Mouse (Mus musculus) lung, adult 2 months (tissue): ENCODE measurements around the gene Rtn4r. TPM values are rescaled to one million over a fixed set of nuclear protein-coding genes. Genes with fewer than 3 reads are reported as not detected.

Source experiments
- DNase-seq: peaks from one replicate; pipeline ENCODE4 v3.0.0; 2022
- H3K4me1 ChIP-seq: fragments of 200-500 bp; 2 replicates; pipeline ENCODE4 v1.6.1; 2011; ENCODE audit warnings: low read length; ENCODE audit not compliant: control insufficient read depth, insufficient read depth
- H3K4me3 ChIP-seq: fragments of 200-500 bp; replicated peaks from 2 replicates; pipeline ENCODE3; 2011; ENCODE audit warnings: low read depth, mild to moderate bottlenecking, control low read depth, low read length; ENCODE audit errors: extremely low read depth
- CTCF ChIP-seq: fragments of 200-500 bp; IDR thresholded peaks from 2 replicates; pipeline ENCODE4 v1.5.1; 2011; ENCODE audit warnings: mild to moderate bottlenecking, low read length, control low read depth; ENCODE audit not compliant: insufficient read depth
- POLR2A ChIP-seq: fragments of 200-500 bp; IDR thresholded peaks from 2 replicates; pipeline ENCODE4 v1.6.1; 2011; ENCODE audit warnings: low read depth, mild to moderate bottlenecking, control low read depth, low read length, borderline replicate concordance; ENCODE audit errors: extremely low read depth
- WGBS: fragments of 180-500 bp; shearing (Covaris S2); methylation state at CpG from one replicate; pipeline ENCODE4 v1.1.7; 2018; 5-methylcytosine and 5-hydroxymethylcytosine counted together
- polyA plus RNA-seq: library from polyadenylated mRNA; depleted of rRNA; stranded (reverse); fragments of >200 nt; gene quantifications from 2 replicates; pipeline ENCODE4 v1.2.3, GENCODE M21; 2012

Gene Rtn4r
- polyA plus RNA-seq, 1 experiment: 1.1 TPM

DNA sequence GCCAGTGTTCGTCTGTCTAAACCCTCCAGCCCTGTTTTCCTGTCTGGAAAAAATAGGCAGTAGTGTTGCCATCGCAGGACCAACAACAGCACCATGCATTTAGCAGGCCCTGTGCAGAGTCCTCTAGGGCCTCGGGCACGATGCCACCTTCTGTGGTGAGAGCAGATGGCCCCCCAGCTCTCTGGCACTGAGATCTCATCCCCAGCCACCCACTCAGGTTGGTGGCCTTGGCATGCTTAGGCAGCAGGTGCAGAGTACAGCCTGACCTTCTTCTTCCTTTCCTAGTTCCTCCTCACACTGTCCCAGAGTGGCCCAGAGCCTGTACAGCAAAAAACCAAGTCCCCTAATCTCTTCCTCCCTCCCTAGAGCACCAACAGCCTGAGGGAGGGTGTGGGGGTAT is 3.4 kb upstream of the Rtn4r start:
- DNase-seq: no peak
- WGBS: 71% methylated on average over 4 of the region's 4 CpGs
- no peak for TF ChIP-seq CTCF
- TF ChIP-seq POLR2A: no peak
- H3K4me1 ChIP-seq: 0 out of 2 replicates have a peak, but pooled peaks cover 3% of the 10 kb centered on the region
- no peak overlapping the region for H3K4me3 ChIP-seq

DNA sequence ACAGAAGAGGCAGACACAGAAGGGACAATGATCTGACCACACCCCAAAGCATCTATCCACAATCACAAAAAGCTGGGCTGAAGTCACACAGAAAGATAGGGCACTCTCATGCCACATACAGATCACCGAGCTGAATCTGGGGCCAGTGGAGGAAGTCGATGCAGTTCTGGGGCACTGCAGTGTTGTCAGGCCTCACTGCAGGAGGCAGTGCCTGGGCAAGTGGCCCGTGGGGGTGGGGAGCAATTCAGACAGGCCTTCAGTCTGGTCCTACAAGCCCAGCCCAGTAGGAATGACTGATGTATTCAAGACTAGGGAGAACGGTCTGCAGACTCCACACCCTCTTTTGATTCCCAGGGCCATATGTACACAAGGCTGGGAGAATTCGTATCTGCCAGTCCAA is 2.8 kb upstream of the Rtn4r start:
- TF ChIP-seq CTCF (no peak), POLR2A (no peak)
- no peak for DNase-seq
- Histone ChIP-seq H3K4me3 (no peak overlapping the region), H3K4me1 (0 out of 2 replicates have a peak, but pooled peaks cover 3% of the 10 kb centered on the region)
- WGBS: 32% methylated on average over 5 of the region's 5 CpGs

DNA sequence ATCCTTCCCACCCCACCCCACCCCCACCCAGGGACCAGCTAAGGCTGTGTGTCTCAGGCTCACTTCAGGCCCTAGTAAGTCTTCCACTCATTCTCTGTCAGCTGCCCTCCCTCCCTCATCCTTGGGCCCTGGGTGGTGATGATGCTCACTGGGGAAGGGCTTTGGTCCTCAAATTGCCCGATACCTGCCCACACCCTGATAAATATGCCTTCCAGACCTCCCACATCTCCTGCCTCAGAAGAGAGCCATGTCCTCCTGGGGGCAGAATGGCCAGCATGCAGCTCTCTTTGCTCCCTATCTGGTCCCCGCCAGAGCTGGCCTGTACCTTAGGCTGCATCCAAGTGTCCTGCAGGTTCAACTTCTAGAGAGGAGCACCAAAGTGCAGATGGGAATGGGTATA is 2.3 kb upstream of the Rtn4r start:
- Histone ChIP-seq H3K4me3 (no peak overlapping the region), H3K4me1 (0 out of 2 replicates have a peak, but pooled peaks cover 3% of the 10 kb centered on the region)
- no peak for DNase-seq
- TF ChIP-seq POLR2A (no peak), CTCF (no peak)
- 89% methylated on average over 2 of the region's 2 CpGs for WGBS

DNA sequence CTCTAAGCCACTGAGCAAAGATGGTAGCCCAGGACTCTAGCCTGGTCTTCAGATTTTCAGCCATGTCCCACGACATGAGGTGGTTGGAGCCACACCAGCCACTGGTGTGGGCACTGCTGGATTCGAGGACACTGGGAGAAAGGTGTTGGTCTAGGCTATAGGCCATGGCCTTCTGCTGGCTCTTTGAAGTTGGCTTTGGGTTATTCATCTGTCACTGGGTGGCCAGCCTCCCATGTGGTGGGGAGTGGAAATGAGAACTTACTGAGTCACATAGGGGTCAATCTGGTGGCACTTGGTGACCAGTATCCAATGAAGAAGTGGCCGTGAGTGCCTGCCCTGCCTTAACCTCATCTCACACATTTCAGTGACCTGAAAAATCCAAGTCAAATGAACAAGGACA is 1.2 kb upstream of the Rtn4r start:
- Histone ChIP-seq H3K4me3 (no peak overlapping the region), H3K4me1 (0 out of 2 replicates have a peak, but pooled peaks cover 3% of the 10 kb centered on the region)
- 68% methylated on average over 3 of the region's 3 CpGs for WGBS
- no peak for DNase-seq
- no peak for TF ChIP-seq POLR2A
- no peak for TF ChIP-seq CTCF

DNA sequence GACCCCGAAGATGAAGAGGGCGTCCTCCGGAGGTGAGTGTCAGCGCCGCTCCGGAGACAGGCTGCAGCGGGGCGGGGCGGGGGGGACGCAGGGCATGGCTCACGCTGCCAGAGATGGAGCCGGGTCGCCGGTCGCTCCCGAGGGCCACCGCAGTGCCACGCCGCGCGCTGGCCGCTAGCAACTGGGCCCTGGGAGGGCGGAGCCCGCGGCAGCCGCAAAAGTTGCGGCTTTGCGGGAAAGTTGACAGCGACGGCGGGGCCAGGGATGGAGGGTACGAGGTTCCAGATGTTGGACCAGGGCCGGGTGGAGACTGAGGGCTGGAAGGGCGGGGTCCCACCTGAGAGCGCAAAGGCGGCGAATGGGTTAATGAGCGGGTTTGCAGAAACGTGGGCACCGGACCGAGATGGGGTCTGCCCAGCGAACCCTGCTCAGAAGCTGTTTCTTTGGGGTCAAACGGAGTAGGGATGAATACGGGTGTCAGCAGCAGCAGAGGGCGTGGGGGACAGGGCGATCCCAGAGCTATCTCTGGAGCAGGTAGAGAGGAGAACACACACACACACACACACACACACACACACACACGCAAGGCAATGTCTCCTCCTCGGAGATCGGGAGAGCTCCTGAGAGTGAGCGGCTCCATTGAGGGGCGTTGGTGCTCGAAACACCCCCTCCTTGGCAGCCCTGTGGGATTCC is 575 bp downstream of the Rtn4r start:
- Histone ChIP-seq H3K4me1 (0 out of 2 replicates have a peak, but pooled peaks cover 3% of the 10 kb centered on the region), H3K4me3 (no peak overlapping the region)
- WGBS: 4% methylated on average over 52 of the region's 52 CpGs
- TF ChIP-seq CTCF: no peak
- no peak for TF ChIP-seq POLR2A
- DNase-seq: peak; percentile 6

DNA sequence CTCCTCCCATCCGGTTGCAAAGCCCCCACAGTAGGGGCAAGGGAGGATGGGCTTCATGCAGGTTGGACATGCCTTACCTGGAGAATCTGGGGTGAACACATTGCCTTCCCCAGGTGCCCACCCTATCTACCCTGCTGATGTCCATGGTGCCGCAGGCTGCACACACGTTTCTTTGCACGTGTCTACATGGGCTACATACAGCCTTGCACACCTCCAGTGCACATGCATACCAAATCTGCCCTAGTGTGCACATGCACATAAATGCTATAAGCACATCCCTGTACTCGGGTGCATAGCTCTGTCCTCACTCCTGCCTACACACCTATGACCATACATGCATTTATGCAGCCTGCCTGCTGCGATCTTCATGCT is 1.1 kb downstream of the Rtn4r start:
- DNase-seq: no peak
- TF ChIP-seq POLR2A (no peak), CTCF (no peak)
- WGBS: 67% methylated on average over 6 of the region's 6 CpGs

DNA sequence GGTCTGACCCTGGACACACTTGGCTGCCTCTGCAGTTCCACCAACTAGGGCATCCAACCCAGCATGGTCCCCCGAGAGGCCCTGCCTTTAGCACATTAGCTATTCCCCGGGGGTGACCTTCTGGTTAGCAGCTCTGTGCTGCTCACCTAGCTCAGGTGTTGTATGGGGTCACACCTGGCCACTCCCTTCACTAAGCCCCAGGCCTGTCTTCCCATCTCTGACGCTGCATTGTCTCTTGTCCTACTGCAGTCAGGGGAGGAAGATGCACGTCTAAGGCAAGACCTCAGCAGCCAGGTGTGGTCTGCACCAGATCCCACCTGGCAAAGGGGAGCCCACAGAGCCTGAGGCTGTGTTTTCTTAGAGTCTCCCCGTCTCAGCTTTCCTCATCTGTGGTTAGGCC is 2.0 kb downstream of the Rtn4r start:
- 67% methylated on average over 5 of the region's 5 CpGs for WGBS
- DNase-seq: no peak
- Histone ChIP-seq H3K4me3 (no peak overlapping the region), H3K4me1 (0 out of 2 replicates have a peak, but pooled peaks cover 3% of the 10 kb centered on the region)
- no peak for TF ChIP-seq POLR2A
- no peak for TF ChIP-seq CTCF

More for the DNA sequence above, 1.1 kb downstream of the Rtn4r start:
- Histone ChIP-seq H3K4me1 (0 out of 2 replicates have a peak, but pooled peaks cover 3% of the 10 kb centered on the region), H3K4me3 (no peak overlapping the region)

DNA sequence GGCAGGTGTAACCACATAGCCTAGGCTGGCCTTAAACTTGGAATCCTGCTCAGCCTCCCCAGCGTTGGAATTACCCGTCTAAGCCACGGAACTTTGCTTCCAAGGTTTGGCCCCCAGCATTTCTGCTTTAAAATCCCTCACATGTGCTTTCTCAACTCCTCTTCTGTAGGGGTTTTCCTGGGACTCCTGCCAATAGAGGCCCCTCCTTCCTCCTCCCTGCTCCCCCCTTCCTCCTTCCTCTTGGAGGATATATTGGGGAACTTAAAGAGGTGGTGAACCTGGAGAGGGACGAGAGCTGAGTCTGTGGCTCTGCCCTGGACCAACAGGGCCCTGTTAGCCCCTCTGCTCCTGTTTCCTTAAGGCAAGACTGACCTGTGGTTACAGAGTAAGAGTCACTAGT is 2.8 kb downstream of the Rtn4r start:
- DNase-seq: no peak
- WGBS: 49% methylated on average over 4 of the region's 4 CpGs
- TF ChIP-seq CTCF (no peak), POLR2A (no peak)
- H3K4me3 ChIP-seq: no peak overlapping the region
- 0 out of 2 replicates have a peak, but pooled peaks cover 3% of the 10 kb centered on the region for H3K4me1 ChIP-seq

DNA sequence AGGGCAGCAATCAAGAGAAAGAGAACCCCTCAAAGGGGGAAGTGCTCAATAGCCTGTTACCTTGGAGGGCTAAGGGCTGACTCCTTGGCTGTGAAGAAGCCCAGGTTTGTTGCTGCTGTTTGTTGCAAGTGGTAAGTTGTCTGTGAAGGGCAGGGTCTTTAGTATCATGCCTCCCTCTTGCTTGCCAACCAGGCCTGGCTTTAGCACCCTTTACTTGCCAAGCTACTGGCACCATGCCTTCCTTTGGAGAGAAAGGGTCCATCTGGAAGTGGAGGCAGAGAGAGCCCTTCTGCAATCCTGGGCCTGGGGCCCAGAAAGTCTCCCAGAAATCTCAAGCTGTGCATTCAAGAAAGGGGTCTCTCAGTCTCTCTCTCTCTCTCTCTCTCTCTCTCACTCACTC is 3.3 kb downstream of the Rtn4r start:
- Histone ChIP-seq H3K4me3 (no peak overlapping the region), H3K4me1 (0 out of 2 replicates have a peak, but pooled peaks cover 3% of the 10 kb centered on the region)
- TF ChIP-seq POLR2A (no peak), CTCF (no peak)
- DNase-seq: no peak

DNA sequence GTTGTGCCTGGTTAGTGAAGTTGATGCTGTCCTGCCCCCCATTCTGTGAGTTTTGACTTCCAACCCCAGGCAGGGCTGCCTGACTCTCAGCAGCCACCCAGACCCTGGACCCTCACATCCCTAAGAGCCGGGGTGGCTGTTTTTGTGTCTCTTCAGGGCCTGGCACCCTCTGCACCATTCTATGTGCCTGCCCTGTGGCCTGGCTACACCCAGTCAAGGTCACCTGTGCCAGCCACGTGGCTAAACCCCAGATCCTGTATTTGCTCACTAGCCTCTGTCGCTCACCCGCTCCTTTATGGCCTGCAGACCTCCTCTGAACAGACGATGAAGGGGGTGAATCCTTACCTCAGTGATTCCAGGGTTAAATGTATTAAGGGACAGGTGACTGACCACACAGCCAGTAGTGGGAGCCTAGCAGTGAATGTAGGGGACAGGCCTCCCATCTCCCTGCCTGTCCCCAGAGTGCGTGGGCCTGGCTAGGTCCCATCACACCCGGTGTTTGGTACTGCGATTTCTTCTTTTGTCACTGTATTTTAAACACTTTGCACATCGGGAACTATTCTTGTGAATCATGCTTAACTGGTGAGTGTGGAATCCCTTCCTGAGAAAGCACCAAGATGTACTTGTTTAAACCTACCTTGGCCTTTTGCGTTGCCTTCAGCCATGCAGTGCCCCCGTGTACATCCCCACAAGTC is 4.0 kb downstream of the Rtn4r start:
- TF ChIP-seq POLR2A: no peak
- no peak for TF ChIP-seq CTCF
- H3K4me3 ChIP-seq: no peak overlapping the region
- 0 out of 2 replicates have a peak, but pooled peaks cover 3% of the 10 kb centered on the region for H3K4me1 ChIP-seq
- DNase-seq: no peak
- 81% methylated on average over 11 of the region's 11 CpGs for WGBS
